Mouse (Mus musculus) left cerebral cortex, adult 8-10 months (tissue): Measurements from ENCODE around the gene Pla2g10. TPM values are rescaled to one million over a fixed set of nuclear protein-coding genes. Genes with fewer than 3 reads are reported as not detected.
A peak's percentile ranks its signal among the peaks of the same experiment; 100 is the strongest.
"Not testable (repeated sequence)": the region's sequence is repeated elsewhere in the genome, so short reads cannot be mapped to it uniquely, and the experiment has no call there.

ENCODE experiments used
- DNase-seq, 2 experiments: peaks; one replicate each; pipeline ENCODE4 v3.0.0; 2022; ENCODE audit warnings: low spot score in 2 of 2
- total RNA-seq, 4 experiments: library from RNA; stranded (reverse); gene quantifications; 2 replicates each; pipeline ENCODE4 v1.2.4; 2022

Gene Pla2g10
- not detected for total RNA-seq

DNA sequence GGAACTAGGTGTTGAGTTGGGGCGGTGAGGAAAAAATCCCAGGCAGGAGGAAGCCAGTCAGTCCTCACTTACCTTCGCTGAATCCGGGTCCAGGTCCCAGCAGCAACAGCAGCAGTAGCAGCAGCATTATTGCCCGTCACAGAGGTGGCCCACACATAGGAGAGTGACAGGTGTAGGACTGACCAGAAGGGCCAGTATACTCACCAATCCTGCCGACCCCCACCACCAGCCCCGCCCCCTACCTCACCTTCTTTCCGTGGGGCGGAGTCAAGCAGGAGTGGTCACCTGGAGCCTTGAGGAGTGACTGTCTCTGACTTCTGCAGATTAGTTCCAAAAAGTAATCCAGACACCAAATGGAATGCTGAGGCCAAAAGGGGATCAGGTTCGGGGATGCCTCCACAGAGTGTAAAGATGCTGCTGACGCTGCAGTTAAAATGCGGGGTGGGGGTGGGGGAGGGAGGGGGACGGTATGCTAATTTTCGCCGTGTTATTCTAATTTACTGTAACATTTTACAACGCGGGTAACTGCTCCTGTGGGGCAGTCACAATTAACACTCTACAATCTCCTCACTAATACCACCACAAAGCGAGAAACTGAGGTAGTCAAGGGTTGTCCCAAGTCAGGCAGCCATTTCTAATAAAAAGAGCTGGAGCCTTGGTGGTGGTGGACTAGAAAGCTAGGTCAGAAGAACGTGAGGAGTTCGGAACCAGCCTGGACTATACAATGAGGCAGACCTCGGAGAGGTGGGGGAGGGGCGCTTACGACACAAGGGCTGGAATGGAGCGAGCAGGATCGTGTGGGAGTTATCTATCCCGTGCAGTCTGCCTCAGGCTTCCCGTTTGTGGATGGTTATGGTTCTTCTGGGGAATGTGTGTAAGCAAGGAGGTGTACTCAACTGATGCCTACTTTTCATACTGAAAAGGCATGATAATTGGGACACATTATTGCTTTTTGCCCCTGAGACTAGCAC lies at the start of gene Pla2g10:
Gene Pla2g10 (minus strand): TSS at position 699 of the 971 bp plus-strand sequence.
- no peak for DNase-seq

DNA sequence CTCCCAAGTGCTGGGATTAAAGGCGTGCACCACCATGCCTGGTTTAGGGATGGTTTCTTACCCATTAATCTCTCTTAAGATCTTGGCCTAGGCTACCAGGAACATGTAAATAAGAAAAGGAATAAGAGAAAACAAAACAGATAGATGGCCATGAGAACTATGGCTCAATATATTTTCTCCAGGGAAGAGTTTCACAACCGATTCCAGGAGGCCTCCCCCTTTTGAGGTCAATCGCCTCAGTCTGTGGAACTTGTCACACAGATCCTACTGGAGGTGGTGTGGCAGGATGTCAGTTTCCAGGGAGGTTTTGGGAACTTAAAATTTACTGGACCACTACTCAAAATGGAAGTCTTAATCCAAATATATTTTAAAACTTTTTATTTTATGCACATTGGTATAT lies 43.9 kb upstream of the Pla2g10 start:
- not testable (repeated sequence) for DNase-seq

DNA sequence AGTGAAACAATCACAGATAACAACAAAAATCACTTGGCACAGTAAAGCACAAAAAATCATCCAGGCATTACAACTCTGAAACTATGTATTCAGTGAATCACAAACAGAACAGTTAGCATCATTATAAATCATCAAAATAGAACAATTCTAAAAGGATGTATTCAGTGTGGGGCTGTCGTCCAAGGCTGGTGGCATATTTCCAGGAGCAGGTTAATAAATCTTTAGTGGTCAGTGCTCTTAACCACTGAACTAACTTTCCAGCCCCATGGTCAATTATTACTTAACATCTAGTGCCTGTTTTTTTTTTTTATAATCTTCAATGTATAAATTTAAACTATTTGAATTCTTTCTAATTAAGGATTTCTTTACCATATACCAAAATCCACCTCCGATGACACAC lies 43.2 kb upstream of the Pla2g10 start:
- not testable (repeated sequence) for DNase-seq

- not testable (repeated sequence) for DNase-seq
These were observed 41.3 kb upstream of the Pla2g10 start for GRCm38 (mm10) chr16:13772051-13772450.

DNA sequence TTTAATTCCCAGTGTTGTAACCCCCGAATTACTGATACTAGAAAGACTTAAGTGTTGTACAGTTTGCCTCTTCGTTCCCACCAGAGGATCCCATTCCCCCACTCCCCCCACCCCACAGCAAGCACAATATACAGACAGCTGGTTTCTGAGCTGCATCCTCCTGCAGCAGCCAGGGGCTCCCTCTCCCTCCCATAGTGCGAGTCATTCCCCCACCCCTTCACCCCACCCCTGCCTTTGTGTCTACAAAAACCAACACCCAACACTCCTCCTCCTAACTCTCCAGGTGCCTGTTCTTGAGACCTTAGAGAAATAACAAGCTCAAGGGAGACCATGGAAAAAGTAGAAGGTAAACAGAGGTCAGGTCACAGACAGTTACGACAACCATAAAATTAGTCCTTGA lies 40.8 kb upstream of the Pla2g10 start:
- DNase-seq = not testable (repeated sequence)

DNA sequence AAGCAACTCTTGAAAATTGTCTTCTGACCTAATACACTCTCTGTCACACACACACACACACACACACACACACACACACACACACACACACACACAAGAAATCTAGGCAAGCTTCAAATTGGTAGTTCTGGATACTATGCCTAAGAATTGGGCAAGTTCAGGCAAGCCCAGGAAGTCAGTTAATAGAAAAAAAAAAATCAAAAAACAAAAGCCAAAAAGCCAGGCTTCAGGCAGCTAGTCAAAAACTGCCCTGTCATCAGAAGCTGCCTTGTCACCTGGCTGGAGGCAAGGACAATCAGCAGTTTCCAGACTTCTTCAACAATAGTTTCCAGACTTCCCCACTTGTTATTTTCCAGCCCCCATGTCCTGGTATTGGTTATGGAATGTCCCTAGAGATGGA lies 35.6 kb upstream of the Pla2g10 start:
- no peak for DNase-seq

DNA sequence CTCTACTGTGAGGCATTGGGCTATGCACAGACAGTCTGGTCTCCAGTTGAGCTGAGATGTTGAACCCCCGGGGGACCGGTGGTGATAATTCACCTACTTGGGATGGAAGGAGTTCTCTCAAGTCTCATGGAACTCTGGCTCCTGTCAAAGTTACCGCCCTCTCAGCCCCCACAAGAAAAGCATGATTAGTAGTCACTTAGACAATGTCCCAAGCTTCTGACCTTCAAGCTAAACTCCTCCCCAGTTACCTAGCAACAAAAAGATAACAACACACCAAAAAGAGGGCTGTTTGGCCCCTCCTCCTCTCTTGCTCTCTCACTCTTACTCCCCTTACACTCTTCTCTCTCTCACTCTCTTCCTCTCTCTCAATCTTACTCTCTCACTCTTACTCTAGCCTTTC lies 33.7 kb upstream of the Pla2g10 start:
- no peak for DNase-seq

DNA sequence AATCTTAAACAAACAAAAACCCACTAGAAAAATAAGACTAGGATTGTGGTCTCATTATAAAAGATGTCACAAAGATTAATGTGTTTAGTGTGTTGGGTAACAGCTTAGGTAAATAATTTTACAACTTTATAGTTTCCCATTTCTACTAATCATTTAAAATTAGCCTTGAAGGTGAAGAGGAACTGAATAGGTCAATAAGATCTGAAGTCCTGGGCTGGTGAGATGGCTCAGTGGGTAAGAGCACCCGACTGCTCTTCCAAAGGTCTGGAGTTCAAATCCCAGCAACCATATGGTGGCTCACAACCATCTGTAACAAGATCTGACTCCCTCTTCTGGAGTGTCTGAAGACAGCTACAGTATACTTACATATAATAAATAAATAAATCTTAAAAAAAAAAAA lies 32.0 kb upstream of the Pla2g10 start:
- not testable (repeated sequence) for DNase-seq

DNA sequence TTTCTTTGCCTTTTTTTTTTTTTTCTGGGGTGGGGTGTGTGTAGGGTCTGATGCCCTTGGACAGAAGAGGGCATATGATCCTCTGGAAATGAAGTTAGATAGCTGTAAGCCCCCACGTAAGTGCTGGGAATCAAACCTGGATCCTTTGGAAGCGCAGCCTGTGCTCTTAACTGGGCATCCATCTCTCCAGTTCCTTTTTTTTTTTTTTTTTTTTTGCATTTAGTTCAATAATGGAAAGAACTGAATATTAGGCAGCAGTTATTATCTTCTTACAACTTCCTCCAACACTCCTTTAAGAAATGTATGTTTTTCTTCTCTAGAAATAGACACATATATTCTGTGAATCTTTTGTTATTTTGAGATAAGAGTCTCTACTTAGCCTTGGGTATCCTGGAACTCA lies 27.0 kb upstream of the Pla2g10 start:
- no peak for DNase-seq

DNA sequence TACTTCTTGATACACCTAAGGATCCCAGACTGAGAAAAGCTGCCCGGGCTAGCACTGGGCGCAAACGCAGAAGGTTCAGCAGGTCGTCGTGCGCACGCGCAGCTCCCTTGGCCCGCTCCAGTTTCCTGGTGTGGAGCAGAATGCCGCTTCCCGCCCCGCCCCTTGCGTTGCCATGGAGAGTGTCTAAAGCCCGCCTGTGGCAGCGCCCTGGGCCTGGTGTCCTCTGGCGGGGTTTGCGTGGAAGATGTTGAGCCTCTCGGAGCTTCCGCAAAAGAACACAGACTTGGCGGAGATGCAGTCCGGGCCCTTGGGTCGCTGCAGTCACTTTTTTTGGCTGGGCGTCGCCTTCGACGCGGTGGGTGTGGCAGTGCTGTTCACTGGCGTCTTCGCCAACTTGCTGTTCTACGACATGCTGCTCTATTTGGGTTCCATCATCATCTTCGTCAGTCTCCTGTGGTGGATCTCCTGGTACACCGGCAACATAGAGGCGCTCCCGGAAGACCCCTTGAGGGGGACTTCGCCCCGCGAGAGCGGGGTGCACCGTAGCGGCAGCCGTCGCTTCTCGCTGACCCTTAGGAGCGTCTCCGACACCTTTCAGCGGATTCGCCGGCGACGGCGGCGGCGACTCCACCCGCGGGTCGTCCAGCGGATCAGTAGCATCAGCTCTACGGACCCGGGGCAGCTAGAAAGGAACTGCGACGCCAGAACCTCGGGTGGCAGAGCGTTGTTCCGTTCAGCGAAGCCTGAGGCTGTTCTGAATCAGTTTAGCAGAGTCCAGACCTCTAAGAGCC lies 23.8 kb upstream of the Pla2g10 start:
- DNase-seq = peak; percentile 86 to 89

- DNase-seq = no peak
These were observed 23.2 kb upstream of the Pla2g10 start for GRCm38 (mm10) chr16:13753986-13754385.

DNA sequence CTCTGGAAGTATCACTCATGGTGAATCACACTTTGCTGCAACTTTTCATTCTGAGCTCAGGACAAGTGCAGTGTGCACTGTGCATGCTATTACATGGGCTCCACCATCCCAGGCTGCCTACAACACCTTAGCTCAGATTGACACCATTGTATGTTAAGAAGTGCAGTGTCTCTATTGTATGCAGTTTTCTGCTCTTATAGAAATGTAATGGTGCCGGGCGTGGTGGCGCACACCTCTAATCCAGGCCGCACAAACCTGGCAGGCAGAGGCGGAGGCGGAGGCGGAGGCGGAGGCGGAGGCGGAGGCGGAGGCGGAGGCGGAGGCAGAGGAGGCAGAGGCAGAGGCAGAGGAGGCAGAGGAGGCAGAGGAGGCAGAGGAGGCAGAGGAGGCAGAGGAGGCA lies 19.8 kb upstream of the Pla2g10 start:
- DNase-seq = no peak

DNA sequence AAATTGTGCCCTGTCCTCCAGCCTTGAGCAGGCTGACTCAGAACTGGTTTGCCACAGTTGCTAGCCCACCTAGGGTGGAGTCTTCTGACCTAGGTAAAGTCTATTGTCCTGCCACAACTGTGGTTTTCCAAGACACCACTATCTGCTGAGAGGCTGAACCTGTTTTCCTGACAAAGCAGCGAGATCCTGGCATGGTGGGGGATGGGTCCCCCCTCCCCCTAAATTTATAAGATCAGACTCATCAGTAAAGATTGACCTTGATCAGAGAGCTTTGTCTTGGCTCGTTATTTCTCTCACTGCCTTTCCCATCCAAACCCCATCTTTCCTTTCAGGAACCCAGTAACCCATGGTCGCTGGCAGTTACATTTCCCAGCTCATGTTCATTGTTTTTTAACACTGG lies 19.2 kb upstream of the Pla2g10 start:
- no peak for DNase-seq

- no peak for DNase-seq
These were observed 18.5 kb upstream of the Pla2g10 start for GRCm38 (mm10) chr16:13749306-13749705.

- not testable (repeated sequence) for DNase-seq
These were observed 18.0 kb upstream of the Pla2g10 start for GRCm38 (mm10) chr16:13748813-13749212.

DNA sequence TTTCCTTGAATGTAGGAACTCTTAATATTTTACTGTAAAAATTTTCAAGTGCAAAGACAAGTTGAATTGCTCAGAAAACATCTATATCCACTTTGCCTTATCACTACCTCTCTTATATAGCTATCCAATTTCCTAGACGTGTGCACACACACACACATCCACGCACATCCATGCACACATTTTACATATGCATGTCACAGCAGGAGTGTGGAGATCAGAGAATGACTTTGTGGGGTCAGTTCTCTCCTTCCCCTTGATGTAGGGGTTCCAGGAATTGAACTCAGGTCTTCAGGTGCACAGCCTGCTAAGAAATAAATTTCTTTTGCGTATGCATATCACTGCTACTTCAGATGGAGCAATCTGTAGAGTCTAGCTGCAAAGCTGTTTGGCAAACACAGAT lies 17.3 kb upstream of the Pla2g10 start:
- DNase-seq = no peak

DNA sequence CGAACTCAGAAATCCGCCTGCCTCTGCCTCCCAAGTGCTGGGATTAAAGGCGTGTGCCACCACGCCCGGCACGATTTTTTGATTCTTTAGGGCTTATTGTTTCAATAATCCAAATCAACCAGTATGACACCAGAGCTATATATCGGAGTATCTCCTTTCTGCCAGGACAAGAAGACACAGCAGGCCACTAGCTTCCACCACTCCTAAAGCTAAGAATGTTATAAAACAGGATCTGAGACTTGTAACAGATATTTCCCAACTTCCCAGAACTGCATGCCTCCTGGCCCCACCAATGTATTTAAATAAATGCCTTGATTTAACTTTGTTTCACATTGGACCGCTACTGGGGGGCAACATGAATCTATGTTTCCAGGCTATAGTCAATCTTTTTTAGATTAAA lies 16.9 kb upstream of the Pla2g10 start:
- DNase-seq = no peak

DNA sequence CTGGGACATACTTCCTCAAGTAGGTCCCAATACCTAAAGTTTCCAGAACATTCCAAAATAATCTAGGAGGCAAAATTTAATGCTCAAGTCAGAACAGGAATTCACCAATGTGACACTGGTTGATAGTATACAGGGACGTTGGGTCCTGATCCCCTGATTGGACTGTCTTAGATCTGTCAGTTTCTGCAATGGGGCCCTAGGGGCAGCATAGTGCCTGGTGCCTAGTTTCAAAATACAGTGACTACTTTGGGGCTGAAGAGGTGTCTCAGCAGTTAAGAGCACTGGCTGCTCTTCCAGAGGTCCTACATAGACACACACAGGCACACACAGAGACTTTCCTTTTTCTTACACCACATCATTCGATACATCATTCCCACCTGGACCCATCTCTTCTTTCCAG lies 10.1 kb upstream of the Pla2g10 start:
- no peak for DNase-seq

GRCm38 (mm10) chr16:13739044-13739443 lies 8.3 kb upstream of the Pla2g10 start:
- DNase-seq = not testable (repeated sequence)

- no peak for DNase-seq
These were observed 5.2 kb upstream of the Pla2g10 start for GRCm38 (mm10) chr16:13735977-13736376.

- DNase-seq = peak; percentile 38 to 71
These were observed 2.8 kb upstream of the Pla2g10 start for GRCm38 (mm10) chr16:13733518-13734137.

- no peak for DNase-seq
These were observed 2.0 kb upstream of the Pla2g10 start for GRCm38 (mm10) chr16:13732786-13733185.
